Mouse (Mus musculus) spleen, adult 2 months (tissue): ENCODE data around the gene Stap1.

Experiments
- CTCF ChIP-seq: fragments of 200-500 bp; IDR thresholded peaks from 2 replicates; pipeline ENCODE4 v1.5.1; 2011; ENCODE audit warnings: mild to moderate bottlenecking, inconsistent platforms; ENCODE audit not compliant: insufficient read depth, insufficient read length, insufficient replicate concordance; ENCODE audit errors: extremely low read depth
- POLR2A ChIP-seq: fragments of 200-500 bp; IDR thresholded peaks from 2 replicates; pipeline ENCODE4 v1.6.1; 2011; ENCODE audit warnings: low read depth, low read length, inconsistent platforms

DNA sequence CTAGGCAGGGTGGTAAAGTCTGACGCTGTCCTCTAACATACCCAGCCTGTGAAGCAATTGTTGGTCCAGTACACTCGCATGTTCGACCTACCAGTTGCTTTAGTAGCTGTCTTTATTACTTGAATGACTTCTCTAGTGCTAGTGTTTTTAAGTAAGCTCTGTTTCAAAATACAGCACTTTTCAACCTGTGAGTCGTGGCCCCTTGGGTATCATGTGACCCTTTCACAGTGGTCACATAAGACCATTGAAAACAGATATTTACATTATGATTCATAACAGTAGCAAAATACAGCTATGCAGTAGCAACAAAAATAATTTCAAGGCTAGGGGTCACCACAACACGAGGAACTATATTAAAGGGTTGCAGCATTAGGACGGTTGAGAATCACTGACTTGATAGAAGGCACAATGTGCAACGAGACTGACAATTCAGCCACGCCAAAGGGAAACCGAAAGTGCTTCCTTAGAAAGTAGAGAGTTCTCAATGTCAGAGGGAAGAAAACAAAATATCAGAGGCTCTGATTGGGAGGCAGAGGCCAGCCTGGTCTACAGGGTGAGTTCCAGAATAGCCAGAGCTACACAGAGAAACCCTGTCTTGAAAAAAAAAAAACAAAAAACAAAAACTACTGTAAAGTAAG lies 47.0 kb downstream of the Stap1 start:
- TF ChIP-seq POLR2A = no peak
- no peak for TF ChIP-seq CTCF
